Mouse (Mus musculus) hindbrain, embryonic 15.5 days (tissue): Measurements from ENCODE around the gene Tnr. TPM values are rescaled to one million over a fixed set of nuclear protein-coding genes. Genes with fewer than 3 reads are reported as not detected.
A peak's percentile ranks its signal among the peaks of the same experiment; 100 is the strongest.

ENCODE experiments used
- ATAC-seq: fragments of 200-750 bp; cut with Nextera tagmentation; 2 replicates; pipeline ENCODE4 v1.8.0; 2017; ENCODE audit warnings: low read depth, moderate number of reproducible peaks, moderate TSS enrichment; ENCODE audit not compliant: low FRiP score
- H3K27ac ChIP-seq: fragments of 300-500 bp; sonication (generic); replicated peaks from 2 replicates; pipeline ENCODE4 v1.5.1; 2015; ENCODE audit warnings: mild to moderate bottlenecking, inconsistent platforms
- H3K27me3 ChIP-seq: fragments of 300-500 bp; sonication (generic); 2 replicates; pipeline ENCODE4 v1.6.1; 2015; ENCODE audit warnings: control low read depth, inconsistent platforms
- H3K36me3 ChIP-seq: fragments of 300-500 bp; sonication (generic); 2 replicates; pipeline ENCODE4 v1.6.1; 2015; ENCODE audit warnings: control low read depth, inconsistent platforms
- H3K4me1 ChIP-seq: fragments of 300-500 bp; sonication (generic); replicated peaks from 2 replicates; pipeline ENCODE4 v1.6.1; 2015; ENCODE audit warnings: control low read depth, inconsistent platforms
- H3K4me2 ChIP-seq: fragments of 300-500 bp; sonication (generic); 2 replicates; pipeline ENCODE4 v1.6.1; 2015; ENCODE audit warnings: moderate library complexity, mild to moderate bottlenecking, inconsistent platforms
- H3K4me3 ChIP-seq: fragments of 300-500 bp; sonication (generic); 2 replicates; pipeline ENCODE4 v1.5.1; 2015; ENCODE audit warnings: mild to moderate bottlenecking, inconsistent platforms
- H3K9ac ChIP-seq: fragments of 300-500 bp; sonication (generic); 2 replicates; pipeline ENCODE4 v1.6.1; 2015; ENCODE audit warnings: inconsistent platforms
- H3K9me3 ChIP-seq: fragments of 300-500 bp; sonication (generic); 2 replicates; pipeline ENCODE4 v1.6.1; 2016; ENCODE audit warnings: control low read depth, inconsistent platforms
- WGBS: fragments of 180-500 bp; shearing (Covaris S2); methylation state at CpG from one replicate; pipeline ENCODE4 v1.1.7; 2015; 5-methylcytosine and 5-hydroxymethylcytosine counted together
- polyA plus RNA-seq: library from polyadenylated mRNA; unstranded; fragments of >200 nt; fragmentation: Nextera tagmentation; extraction: Ambion mirVana; gene quantifications from 2 replicates; pipeline ENCODE4 v1.2.1, GENCODE M21; 2015

Tnr gene
- polyA plus RNA-seq, 1 experiment from 2014 or later, result 5.0 TPM

DNA sequence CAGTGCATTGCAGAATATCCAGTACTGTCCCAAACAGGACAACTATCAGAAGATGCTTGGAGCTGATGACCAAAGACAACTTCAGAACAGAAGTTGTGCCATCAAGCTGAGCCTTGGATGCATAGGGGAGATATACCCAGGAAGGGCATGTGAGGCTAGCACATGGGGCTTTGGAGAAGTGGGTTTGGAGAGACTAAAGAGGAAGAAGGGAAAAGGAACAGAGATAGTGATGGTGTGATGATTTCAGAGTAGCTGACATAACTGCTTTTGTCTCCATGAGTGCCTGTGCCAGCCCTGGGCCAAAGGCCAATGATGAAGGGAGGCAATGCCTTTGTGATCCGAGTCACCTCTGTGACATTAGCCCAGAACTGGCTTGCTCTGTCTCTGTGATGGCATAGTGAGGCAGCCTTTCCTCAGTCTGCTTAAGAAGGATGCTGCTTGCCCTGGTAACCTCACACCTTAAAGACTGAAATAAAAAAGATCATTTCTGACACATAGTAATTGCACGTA, 220.2 kb downstream of the Tnr start:
- Histone ChIP-seq H3K4me2 (no peak overlapping the region), H3K4me3 (no peak overlapping the region), H3K9me3 (no peaks in the 10 kb centered on the region), H3K36me3 (no peaks in the 10 kb centered on the region), H3K27ac (no peak overlapping the region), H3K27me3 (no peaks in the 10 kb centered on the region), H3K4me1 (peaks cover 13% of the 10 kb centered on the region), H3K9ac (no peak overlapping the region)
- no peak for ATAC-seq
- 83% methylated on average over 2 of the region's 2 CpGs for WGBS

DNA sequence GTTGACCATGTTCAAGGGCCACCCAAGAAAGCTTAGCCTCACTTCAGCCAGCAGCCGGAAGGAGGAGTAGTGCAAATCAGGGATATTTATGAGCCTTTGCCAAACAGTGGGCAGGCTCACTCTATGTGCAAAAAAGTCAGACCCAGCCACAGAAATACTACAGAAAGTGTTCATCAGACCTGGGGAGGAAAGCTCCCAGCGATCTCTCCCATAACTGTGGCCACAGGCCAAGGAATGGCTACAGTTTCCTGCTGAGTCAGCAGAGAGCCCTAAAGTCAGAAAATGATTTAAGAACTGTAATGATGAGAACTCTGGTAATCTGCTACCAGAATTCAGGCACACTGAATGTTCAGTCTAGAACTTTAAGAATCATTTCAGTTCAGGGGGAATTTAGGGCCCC, 221.7 kb downstream of the Tnr start:
- peaks cover 10% of the 10 kb centered on the region for H3K4me1 ChIP-seq
- 79% methylated on average over 2 of the region's 2 CpGs for WGBS
- H3K36me3 ChIP-seq, result no peaks in the 10 kb centered on the region
- no peak overlapping the region for H3K9ac ChIP-seq
- H3K27me3 ChIP-seq, result no peaks in the 10 kb centered on the region
- no peak overlapping the region for H3K4me2 ChIP-seq
- H3K9me3 ChIP-seq, result no peaks in the 10 kb centered on the region
- no peak overlapping the region for H3K27ac ChIP-seq
- ATAC-seq, result no peak
- H3K4me3 ChIP-seq, result no peak overlapping the region

GRCm38 (mm10) chr1:159747969-159748368, 224.4 kb downstream of the Tnr start:
- H3K36me3 ChIP-seq, result no peaks in the 10 kb centered on the region
- 72% methylated on average over 7 of the region's 7 CpGs for WGBS
- H3K27ac ChIP-seq, result no peak overlapping the region
- no peak for ATAC-seq
- H3K4me1 ChIP-seq, result no peaks in the 10 kb centered on the region
- H3K27me3 ChIP-seq, result no peaks in the 10 kb centered on the region
- no peaks in the 10 kb centered on the region for H3K9me3 ChIP-seq
- no peak overlapping the region for H3K4me2 ChIP-seq
- no peak overlapping the region for H3K9ac ChIP-seq
- no peak overlapping the region for H3K4me3 ChIP-seq

- no peaks in the 10 kb centered on the region for H3K9me3 ChIP-seq
- H3K4me3 ChIP-seq, result no peak overlapping the region
- no peak overlapping the region for H3K9ac ChIP-seq
- H3K27me3 ChIP-seq, result no peaks in the 10 kb centered on the region
- H3K36me3 ChIP-seq, result no peaks in the 10 kb centered on the region
- H3K27ac ChIP-seq, result no peak overlapping the region
- WGBS, result 53% methylated on average over 5 of the region's 5 CpGs
- H3K4me2 ChIP-seq, result no peak overlapping the region
- ATAC-seq, result no peak
- no peaks in the 10 kb centered on the region for H3K4me1 ChIP-seq
These were observed 226.8 kb downstream of the Tnr start for GRCm38 (mm10) chr1:159750411-159750810.

DNA sequence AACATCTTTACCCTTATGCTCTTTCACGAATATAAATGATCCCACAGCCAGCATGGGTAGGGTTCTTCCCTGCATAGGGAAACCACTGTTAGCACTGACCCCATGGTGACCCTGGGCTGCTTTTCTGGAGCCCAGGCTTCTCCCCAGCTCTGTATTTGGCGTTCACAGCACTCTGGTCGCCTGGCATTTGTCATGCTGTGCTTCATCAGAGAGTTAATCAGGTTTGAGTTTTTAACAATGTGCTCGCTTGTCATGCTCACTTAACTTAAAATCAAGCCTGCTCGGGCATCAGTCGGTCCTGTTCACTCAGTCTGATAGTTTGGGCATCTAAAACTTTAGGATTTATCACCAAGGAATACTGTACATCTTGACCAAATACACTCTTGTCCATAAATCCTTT, 227.3 kb downstream of the Tnr start:
- H3K9ac ChIP-seq, result no peak overlapping the region
- H3K9me3 ChIP-seq, result no peaks in the 10 kb centered on the region
- H3K27me3 ChIP-seq, result no peaks in the 10 kb centered on the region
- 21% methylated on average over 6 of the region's 6 CpGs for WGBS
- H3K4me2 ChIP-seq, result no peak overlapping the region
- H3K27ac ChIP-seq, result no peak overlapping the region
- no peak for ATAC-seq
- no peak overlapping the region for H3K4me3 ChIP-seq
- no peaks in the 10 kb centered on the region for H3K4me1 ChIP-seq
- no peaks in the 10 kb centered on the region for H3K36me3 ChIP-seq

GRCm38 (mm10) chr1:159760970-159761369, 237.4 kb downstream of the Tnr start:
- H3K4me2 ChIP-seq, result no peak overlapping the region
- no peaks in the 10 kb centered on the region for H3K9me3 ChIP-seq
- no peaks in the 10 kb centered on the region for H3K27me3 ChIP-seq
- H3K36me3 ChIP-seq, result no peaks in the 10 kb centered on the region
- no peaks in the 10 kb centered on the region for H3K4me1 ChIP-seq
- H3K9ac ChIP-seq, result no peak overlapping the region
- ATAC-seq, result peak; percentile 85
- H3K27ac ChIP-seq, result no peak overlapping the region
- H3K4me3 ChIP-seq, result no peak overlapping the region

- Histone ChIP-seq H3K9me3 (no peaks in the 10 kb centered on the region), H3K27me3 (no peaks in the 10 kb centered on the region), H3K4me3 (no peak overlapping the region), H3K4me2 (no peak overlapping the region), H3K27ac (no peak overlapping the region), H3K36me3 (no peaks in the 10 kb centered on the region), H3K4me1 (no peaks in the 10 kb centered on the region), H3K9ac (no peak overlapping the region)
- no peak; the same call in 1 of the 2 replicates for ATAC-seq
- 50% methylated on average over 2 of the region's 2 CpGs for WGBS
These were observed 240.3 kb downstream of the Tnr start for GRCm38 (mm10) chr1:159763901-159764300.

- Histone ChIP-seq H3K9me3 (no peaks in the 10 kb centered on the region), H3K27ac (no peak overlapping the region), H3K4me2 (no peak overlapping the region), H3K27me3 (no peaks in the 10 kb centered on the region), H3K36me3 (no peaks in the 10 kb centered on the region), H3K4me3 (no peak overlapping the region), H3K4me1 (peaks cover 8% of the 10 kb centered on the region), H3K9ac (no peak overlapping the region)
- WGBS, result 71% methylated on average over 2 of the region's 2 CpGs
- ATAC-seq, result no peak
These were observed 241.3 kb downstream of the Tnr start for GRCm38 (mm10) chr1:159764897-159765296.

GRCm38 (mm10) chr1:159769948-159770347, 246.4 kb downstream of the Tnr start:
- no peaks in the 10 kb centered on the region for H3K9me3 ChIP-seq
- H3K4me3 ChIP-seq, result no peak overlapping the region
- no peaks in the 10 kb centered on the region for H3K27me3 ChIP-seq
- WGBS, result 56% methylated on average over 6 of the region's 6 CpGs
- H3K4me1 ChIP-seq, result peaks cover 16% of the 10 kb centered on the region
- no peaks in the 10 kb centered on the region for H3K36me3 ChIP-seq
- H3K4me2 ChIP-seq, result no peak overlapping the region
- H3K9ac ChIP-seq, result no peak overlapping the region
- H3K27ac ChIP-seq, result no peak overlapping the region
- ATAC-seq, result no peak

DNA sequence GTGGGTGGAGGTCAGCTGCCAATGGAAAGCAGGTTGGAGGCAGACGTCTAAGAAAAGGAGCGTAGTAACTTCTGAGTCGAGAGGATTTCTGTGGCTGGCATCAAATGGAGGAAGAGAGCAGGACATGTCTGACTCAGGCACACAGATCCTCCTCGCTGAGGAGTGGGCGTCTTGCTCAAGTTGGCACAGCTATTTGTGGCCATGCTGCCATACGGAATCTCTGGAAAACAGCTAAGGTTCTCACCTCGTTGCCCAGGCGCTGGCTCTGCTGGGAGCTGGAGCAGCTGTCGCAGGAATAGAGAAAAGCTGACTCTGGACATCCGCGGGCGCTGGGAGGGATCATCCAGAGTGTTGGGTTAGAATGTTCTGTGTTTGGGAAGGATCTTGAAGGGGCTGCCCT, 250.1 kb downstream of the Tnr start:
- Histone ChIP-seq H3K9ac (no peak overlapping the region), H3K27ac (no peak overlapping the region), H3K4me2 (no peak overlapping the region), H3K36me3 (no peaks in the 10 kb centered on the region), H3K4me1 (peaks cover 16% of the 10 kb centered on the region), H3K9me3 (no peaks in the 10 kb centered on the region), H3K27me3 (no peaks in the 10 kb centered on the region), H3K4me3 (no peak overlapping the region)
- no peak for ATAC-seq
- WGBS, result 64% methylated on average over 11 of the region's 12 CpGs

- 74% methylated on average over 3 of the region's 3 CpGs for WGBS
- Histone ChIP-seq H3K4me2 (no peak overlapping the region), H3K9me3 (no peaks in the 10 kb centered on the region), H3K27me3 (no peaks in the 10 kb centered on the region), H3K27ac (no peak overlapping the region), H3K36me3 (no peaks in the 10 kb centered on the region), H3K4me3 (no peak overlapping the region), H3K4me1 (peaks cover 6% of the 10 kb centered on the region; the same call in 1 of the 2 replicates), H3K9ac (no peak overlapping the region)
- ATAC-seq, result no peak
These were observed 251.6 kb downstream of the Tnr start for GRCm38 (mm10) chr1:159775168-159775567.

GRCm38 (mm10) chr1:159777107-159777506, 253.5 kb downstream of the Tnr start:
- H3K9ac ChIP-seq, result no peak overlapping the region
- WGBS, result 52% methylated on average over 3 of the region's 3 CpGs
- no peaks in the 10 kb centered on the region for H3K27me3 ChIP-seq
- no peaks in the 10 kb centered on the region for H3K9me3 ChIP-seq
- no peak overlapping the region for H3K4me2 ChIP-seq
- H3K27ac ChIP-seq, result no peak overlapping the region
- H3K36me3 ChIP-seq, result no peaks in the 10 kb centered on the region
- ATAC-seq, result peak; percentile 63; the same call in 1 of the 2 replicates
- peaks cover 4% of the 10 kb centered on the region; the same call in 1 of the 2 replicates for H3K4me1 ChIP-seq
- no peak overlapping the region for H3K4me3 ChIP-seq

GRCm38 (mm10) chr1:159779424-159779823, 255.9 kb downstream of the Tnr start:
- no peaks in the 10 kb centered on the region for H3K9me3 ChIP-seq
- no peak overlapping the region for H3K9ac ChIP-seq
- no peak overlapping the region for H3K27ac ChIP-seq
- WGBS, result 80% methylated on average over 3 of the region's 3 CpGs
- no peak overlapping the region for H3K4me3 ChIP-seq
- H3K27me3 ChIP-seq, result no peaks in the 10 kb centered on the region
- no peak overlapping the region for H3K4me2 ChIP-seq
- no peaks in the 10 kb centered on the region for H3K4me1 ChIP-seq
- ATAC-seq, result no peak
- H3K36me3 ChIP-seq, result no peaks in the 10 kb centered on the region
